Mouse (Mus musculus) telencephalon, adult 2 months (tissue): ENCODE results near the gene Ptprj.

Experiments used
- DNase-seq: peaks from one replicate; pipeline ENCODE4 v3.0.0-alpha.2; 2011; ENCODE audit warnings: low read depth, low spot score

Gene Ptprj

GRCm38 (mm10) chr2:90525807-90526206, 54.6 kb downstream of the Ptprj start:
- no peak for DNase-seq

GRCm38 (mm10) chr2:90522455-90522854, 58.0 kb downstream of the Ptprj start:
- no peak for DNase-seq

DNA sequence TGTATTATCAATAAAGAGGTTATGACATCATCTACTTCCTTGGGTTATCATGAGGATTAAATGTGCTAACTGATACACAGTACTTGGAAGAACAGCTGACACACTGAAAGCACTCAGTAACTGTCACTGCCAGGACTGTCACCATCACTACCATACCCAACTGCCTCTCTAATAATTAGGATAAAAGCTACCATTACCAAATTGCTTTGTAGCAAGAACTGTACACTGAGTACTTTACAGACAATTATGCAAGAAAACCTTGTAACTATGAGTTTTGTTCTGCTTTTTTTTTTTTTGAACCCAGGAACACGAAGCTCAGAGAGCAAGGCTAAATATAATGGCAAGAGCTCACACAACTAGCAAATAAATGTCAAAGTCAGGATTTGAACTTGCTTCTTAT, 58.5 kb downstream of the Ptprj start:
- no peak for DNase-seq

DNA sequence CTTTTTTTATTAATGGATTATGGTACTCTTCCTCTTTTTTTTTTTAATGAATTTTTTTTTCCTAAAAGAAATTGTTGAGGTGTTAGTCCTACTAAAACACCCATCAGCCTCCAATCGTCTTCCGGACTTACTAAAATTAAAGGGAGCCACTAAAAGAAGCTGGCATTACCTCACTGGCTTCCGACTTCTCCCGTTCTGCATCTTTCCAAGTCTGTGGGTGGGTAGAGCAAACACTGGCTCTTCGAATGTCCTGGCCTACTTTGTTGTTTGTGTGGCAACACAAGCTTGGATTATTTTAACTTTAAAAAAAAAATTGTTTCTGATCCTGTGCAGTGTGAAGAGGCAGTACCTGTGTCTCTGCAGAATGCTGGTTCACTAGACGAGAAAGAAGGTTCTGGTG, 62.2 kb downstream of the Ptprj start:
- DNase-seq, result peak; percentile 77

DNA sequence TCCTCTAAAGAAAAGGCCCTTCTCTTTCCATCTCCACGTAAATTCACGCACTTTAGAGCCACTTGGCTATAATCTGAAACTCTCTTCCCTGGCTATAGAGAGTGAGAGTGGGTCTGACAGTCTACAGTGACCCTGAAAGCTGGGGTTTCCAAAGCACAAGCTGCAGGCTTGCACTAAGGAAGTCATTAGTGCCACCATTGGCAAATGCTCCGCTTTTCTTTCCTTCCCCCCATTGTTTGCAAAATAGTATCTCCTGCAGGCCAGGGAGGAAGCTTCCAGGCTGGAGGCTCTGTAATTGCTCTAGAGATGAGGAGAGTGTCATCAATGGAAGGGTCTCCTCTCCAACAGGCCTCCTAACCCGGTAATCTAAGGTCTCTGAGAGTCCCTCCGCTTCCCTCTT, 65.5 kb downstream of the Ptprj start:
- DNase-seq, result no peak

DNA sequence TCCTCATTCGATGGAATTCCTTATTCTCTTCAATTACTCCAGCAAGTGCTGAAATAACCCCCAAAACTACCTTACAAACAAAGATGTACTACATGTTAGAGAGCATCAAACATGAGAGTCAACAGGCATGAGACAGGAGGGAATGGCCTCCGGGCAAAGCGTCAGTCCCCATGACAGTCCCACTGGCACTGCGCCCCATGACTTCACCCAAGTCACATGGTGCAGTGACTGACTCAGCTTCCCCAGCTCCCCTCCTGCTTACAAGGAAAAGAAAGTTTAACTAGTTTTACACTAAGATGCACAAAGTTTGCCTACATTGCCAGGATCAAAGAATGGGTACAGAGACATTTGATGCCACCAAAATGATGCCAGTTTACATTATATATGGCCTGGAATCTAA, 71.2 kb downstream of the Ptprj start:
- DNase-seq, result no peak

GRCm38 (mm10) chr2:90506143-90506542, 74.3 kb downstream of the Ptprj start:
- no peak for DNase-seq

DNA sequence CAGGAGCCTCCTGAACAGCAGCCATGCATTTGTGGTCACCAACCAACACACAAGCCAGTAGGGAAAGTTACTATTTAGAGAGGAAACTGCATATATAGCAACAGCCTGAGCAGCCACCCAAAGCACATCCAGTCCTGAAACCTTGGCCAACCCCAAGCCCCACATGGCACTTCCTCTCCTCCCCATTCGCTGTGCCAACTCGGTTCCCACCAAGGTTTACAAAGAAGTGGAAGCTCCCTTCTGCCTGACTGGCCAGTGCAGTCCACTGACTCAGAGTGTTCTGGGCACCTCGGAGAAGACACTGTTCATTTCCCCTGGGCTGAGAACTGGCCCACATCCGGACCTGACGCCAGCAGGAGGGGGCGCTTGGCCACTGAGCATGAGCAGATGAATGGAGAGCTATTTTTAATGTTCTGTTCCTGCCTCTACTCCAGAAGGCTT, 75.7 kb downstream of the Ptprj start:
- DNase-seq, result no peak

DNA sequence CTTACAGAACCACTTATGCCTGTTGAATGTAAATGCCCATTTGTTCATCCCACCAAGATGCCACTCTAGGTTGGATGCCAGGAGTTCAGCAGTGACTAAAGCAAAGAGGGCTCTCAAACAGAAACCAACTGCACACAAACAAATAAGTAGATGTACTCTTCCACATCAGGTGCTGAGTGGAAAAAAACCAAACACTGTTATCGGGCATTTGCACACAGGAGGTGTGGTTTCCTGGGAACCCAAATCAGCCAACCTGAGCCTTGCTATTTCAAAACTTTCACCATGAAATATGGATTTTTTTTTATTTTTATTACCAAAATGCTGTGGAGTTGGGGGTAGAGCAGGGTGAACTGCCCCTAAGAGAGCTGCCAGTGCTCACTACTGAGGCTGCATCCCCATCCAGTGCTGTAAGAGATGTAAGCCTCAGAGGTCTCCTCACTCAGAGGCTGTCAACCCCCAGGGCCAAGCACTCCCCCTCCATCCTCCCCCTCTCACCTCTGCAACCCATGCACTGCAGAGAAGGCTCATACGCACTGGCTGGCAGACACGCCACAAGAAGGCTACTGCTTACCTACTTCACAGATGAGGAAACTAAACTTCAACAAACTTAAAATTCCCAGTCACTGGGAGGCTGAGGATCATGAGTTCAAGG, 77.1 kb downstream of the Ptprj start:
- DNase-seq, result no peak

DNA sequence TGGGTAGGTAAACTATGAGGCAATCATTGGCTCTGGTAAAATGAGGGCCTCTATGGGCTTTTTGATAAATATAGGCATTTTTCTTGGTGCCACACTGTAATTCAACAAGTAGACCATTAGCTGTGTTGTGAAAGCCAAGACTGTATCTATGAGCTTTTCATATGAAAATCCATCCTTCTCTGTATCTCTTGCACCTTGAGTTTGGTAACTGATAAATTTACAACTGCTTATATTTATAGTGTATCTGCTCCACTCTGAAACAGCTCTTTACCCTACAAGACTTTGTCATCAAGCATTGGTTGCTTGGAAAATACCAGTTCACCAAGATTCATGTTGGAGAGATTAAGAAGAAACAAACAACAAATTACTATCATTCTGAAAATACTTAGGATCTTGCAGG, 77.7 kb downstream of the Ptprj start:
- DNase-seq, result no peak

DNA sequence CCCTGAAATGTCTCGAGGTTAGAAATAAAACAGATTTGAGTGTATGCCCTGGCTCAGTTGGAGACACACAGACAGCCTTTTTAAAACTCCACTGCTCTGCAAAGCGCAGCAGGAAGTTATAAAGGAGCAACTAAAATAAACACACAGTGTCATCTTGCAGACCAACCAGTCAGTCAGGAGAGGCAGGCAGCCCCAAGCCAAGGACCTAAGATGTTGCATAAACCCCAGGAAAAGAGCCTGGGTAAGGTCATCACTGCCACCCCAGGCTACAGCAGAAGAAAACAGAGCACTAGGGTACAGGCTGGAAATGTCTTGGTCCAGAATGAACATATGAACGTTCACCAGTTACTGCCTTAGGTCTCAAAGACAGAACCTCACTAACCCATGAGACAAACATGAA, 78.7 kb downstream of the Ptprj start:
- no peak for DNase-seq

- DNase-seq, result no peak
Observed at GRCm38 (mm10) chr2:90500892-90501291, 79.6 kb downstream of the Ptprj start.

DNA sequence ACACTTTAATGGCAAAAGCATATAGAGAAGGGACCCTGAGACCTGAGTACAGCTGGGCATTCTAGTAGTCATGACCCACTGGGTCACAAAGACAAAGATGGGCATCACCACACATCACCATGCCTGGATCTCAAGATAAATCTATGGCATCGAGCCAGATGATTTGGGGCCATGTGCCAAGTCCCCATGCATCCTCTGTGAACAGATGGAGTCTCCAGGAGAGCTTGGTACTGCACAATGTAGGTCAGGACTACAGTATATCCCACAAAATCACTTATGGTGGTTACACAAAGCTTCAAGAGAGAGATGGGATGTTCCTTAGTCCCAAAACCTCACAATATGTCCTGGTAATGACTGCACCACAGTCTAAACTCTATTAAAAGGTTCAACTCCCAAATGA, 81.4 kb downstream of the Ptprj start:
- DNase-seq, result no peak

DNA sequence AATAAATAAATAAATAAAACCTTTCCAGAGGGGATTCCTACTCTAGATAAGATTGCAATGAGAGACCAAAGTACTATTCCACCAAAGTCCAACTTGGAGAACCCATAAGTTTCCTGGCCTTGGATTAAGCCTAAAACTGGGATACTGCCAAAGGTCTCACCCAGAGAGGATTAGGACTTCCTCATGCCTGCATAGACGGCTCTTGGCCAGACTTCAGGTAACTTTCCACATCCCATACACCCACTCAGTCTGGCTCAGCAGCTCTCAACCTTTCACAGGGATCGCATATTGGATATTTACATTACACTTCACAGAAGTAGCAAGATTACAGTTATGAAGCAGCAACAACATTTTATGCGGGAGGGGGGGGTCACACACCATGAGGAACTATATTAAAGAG, 82.9 kb downstream of the Ptprj start:
- DNase-seq, result no peak

DNA sequence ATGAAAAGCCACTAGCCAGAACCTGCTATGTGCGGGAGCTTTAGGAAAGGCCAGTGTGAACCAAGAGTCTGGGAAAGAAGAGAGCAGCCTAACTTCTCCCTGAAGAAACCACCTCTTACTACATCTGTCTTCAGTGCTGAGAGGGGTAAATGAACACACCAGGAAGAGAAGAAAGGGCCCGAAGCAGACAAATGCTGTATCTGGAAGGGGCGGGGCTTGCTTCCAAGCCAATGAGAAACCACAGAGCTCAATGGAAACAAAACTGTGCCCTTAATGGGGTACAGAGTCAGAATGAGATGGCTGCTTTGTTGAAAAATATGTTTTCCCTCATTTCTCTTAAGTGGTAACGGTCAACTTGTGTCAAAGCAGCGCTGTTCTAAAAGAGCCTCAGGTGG, 83.8 kb downstream of the Ptprj start:
- DNase-seq, result no peak

- no peak for DNase-seq
Observed at GRCm38 (mm10) chr2:90496012-90496679, 84.3 kb downstream of the Ptprj start.

- DNase-seq, result no peak
Observed at GRCm38 (mm10) chr2:90490279-90491046, 90.0 kb downstream of the Ptprj start.

DNA sequence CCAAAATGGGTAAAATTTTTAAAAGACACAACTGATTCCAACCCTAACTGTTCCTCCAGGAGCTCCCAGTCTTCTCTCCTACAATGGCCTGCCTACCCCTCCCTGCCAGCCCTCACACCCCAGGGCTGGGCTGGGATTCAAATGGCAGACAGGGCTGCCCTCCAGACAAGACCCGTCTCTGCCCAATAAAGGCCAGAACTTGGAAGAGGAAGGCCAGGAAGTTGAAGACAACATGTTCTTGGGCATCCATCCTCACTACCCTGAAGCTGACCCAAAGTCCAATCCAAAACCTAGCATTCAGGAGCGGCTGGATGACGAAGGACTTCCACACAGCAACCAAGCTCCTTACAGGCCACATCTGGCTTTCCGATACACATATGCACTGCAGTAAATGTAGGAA, 90.6 kb downstream of the Ptprj start:
- no peak for DNase-seq

- no peak for DNase-seq
Observed at GRCm38 (mm10) chr2:90488690-90489590, 91.5 kb downstream of the Ptprj start.

GRCm38 (mm10) chr2:90487471-90488238, 92.8 kb downstream of the Ptprj start:
- no peak for DNase-seq

DNA sequence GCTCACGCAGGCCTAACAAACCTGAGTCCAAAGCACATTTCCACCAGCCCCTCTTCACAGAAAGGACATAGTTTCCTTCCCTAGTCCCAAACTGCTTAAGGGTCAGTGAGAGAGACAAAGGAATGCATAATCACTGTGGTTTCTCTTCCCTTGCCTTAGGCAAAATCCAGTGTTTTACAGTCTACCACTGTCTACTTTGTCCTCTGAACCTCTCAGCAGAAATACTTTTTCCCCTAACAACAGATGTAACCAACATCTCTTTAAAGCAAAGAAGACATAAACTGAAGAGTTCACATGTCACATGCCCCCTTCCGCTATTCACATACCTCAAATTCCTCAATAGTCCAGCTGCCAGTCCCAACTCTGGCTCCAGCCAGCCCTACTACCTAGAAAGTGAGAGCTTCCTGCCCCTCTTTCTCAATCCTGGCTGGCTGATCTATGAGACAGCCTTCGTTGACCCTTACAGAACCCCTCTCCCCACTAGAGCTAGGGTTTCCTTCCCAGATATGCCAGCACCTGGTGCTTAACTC, 94.2 kb downstream of the Ptprj start:
- DNase-seq, result no peak
